In the genomic region with DNA sequence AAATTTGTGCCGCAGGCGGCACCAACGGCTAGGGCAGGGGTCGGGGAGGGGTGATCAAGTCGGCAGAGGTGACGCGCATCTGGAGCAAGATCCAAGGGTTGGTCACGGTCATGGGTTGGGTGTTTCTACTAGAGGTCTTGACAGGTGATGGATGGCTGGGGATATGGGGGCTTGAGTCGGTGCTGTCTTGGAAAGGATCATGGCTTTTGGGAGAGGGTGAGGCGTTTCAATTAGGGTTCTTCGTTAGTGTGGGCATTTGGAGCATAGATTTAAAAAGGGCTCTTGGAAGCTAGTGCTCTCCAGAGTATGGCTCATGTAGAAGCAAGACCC, we compare ENCODE assay signal across 8 mouse cellular contexts. TPM values are rescaled to one million over a fixed set of nuclear protein-coding genes. Genes with fewer than 3 reads are reported as not detected.
DNase-seq lines count a peak whose midpoint lies in the region; ATAC-seq and TF ChIP-seq lines count a peak whose summit lies in the region.

No protein-coding gene starts in this region.

- peak overlapping the region; percentile 97 for H3K4me3 ChIP-seq in lung, adult 2 months (replicated peaks; ENCODE audit: extremely low read depth, low read depth, low read length)
- peak overlapping the region; percentile 56 for H3K4me3 ChIP-seq in embryonic facial prominence, embryonic 14.5 days (ENCODE audit: low read depth, low read length)
- peak overlapping the region; percentile 65 for H3K4me3 ChIP-seq in intestine, embryonic 16.5 days (ENCODE audit: low read length)
- H3K4me3 ChIP-seq in neural tube, embryonic 13.5 days = peak overlapping the region; percentile 55

- no peaks in the 10 kb centered on the region; the same call in none of the 2 replicates for H3K4me1 ChIP-seq in lung, adult 2 months (ENCODE audit: control insufficient read depth, insufficient read depth, low read length)
- no peaks in the 10 kb centered on the region for H3K4me1 ChIP-seq in embryonic facial prominence, embryonic 14.5 days (ENCODE audit: control insufficient read depth, insufficient read depth, low read length)
- no peaks in the 10 kb centered on the region for H3K4me1 ChIP-seq in intestine, embryonic 16.5 days (ENCODE audit: control insufficient read depth, insufficient read depth, low read length)
- H3K4me1 ChIP-seq in neural tube, embryonic 13.5 days (replicated peaks) = peaks cover 8% of the 10 kb centered on the region; the same call in 1 of the 2 replicates

- no peaks in the 10 kb centered on the region for H3K27me3 ChIP-seq in embryonic facial prominence, embryonic 14.5 days (replicated peaks; ENCODE audit: control insufficient read depth, insufficient read depth, low read length)
- no peaks in the 10 kb centered on the region for H3K27me3 ChIP-seq in intestine, embryonic 16.5 days (replicated peaks; ENCODE audit: control insufficient read depth, insufficient read depth, low read length)
- no peaks in the 10 kb centered on the region for H3K27me3 ChIP-seq in neural tube, embryonic 13.5 days

- no peaks in the 10 kb centered on the region for H3K9me3 ChIP-seq in embryonic facial prominence, embryonic 14.5 days (ENCODE audit: control insufficient read depth, low read length)
- no peaks in the 10 kb centered on the region for H3K9me3 ChIP-seq in intestine, embryonic 16.5 days (ENCODE audit: control insufficient read depth, low read length)
- H3K9me3 ChIP-seq in neural tube, embryonic 13.5 days = no peaks in the 10 kb centered on the region

- H3K4me2 ChIP-seq in embryonic facial prominence, embryonic 14.5 days (ENCODE audit: low read depth, low read length) = peak overlapping the region; percentile 61
- peak overlapping the region; percentile 73 for H3K4me2 ChIP-seq in intestine, embryonic 16.5 days (ENCODE audit: low read depth, low read length)
- H3K4me2 ChIP-seq in neural tube, embryonic 13.5 days = peak overlapping the region; percentile 66

- TF ChIP-seq CTCF in lung, adult 2 months (IDR thresholded peaks at IDR 0.05; ENCODE audit: insufficient read depth, low read length) = no peak

- ATAC-seq in embryonic facial prominence, embryonic 14.5 days (ENCODE audit: low read depth) = 0 out of 2 replicates have a peak, but pooled peaks have one; percentile 10
- ATAC-seq in intestine, embryonic 16.5 days = peak; percentile 47
- ATAC-seq in neural tube, embryonic 13.5 days (ENCODE audit: low read depth) = peak; percentile 59; the same call in 1 of the 2 replicates

- no peak for DNase-seq in lung, adult 2 months
- DNase-seq in lung, postnatal 4 days = no peak
- no peak for DNase-seq in embryonic facial prominence, embryonic 14.5 days (ENCODE audit: low spot score)
- no peak for DNase-seq in frontal cortex, adult 2 months (ENCODE audit: extremely low spot score in 1 of 2, low spot score in 1 of 2)
- no peak for DNase-seq in urinary bladder, postnatal 4 days (ENCODE audit: low spot score in 2 of 2)
- DNase-seq in retina, embryonic 14.5 days (ENCODE audit: low spot score) = no peak

- H3K27ac ChIP-seq in embryonic facial prominence, embryonic 14.5 days (replicated peaks; ENCODE audit: low read depth, low read length) = peak overlapping the region; percentile 90; the same call in 1 of the 2 replicates
- H3K27ac ChIP-seq in intestine, embryonic 16.5 days (ENCODE audit: low read length) = peak overlapping the region; percentile 92
- peak overlapping the region; percentile 90 for H3K27ac ChIP-seq in neural tube, embryonic 13.5 days (replicated peaks)

- peak overlapping the region; percentile 71 for H3K9ac ChIP-seq in embryonic facial prominence, embryonic 14.5 days (ENCODE audit: low read depth, low read length)
- peak overlapping the region; percentile 73 for H3K9ac ChIP-seq in intestine, embryonic 16.5 days (ENCODE audit: low read depth, low read length)
- H3K9ac ChIP-seq in neural tube, embryonic 13.5 days = peak overlapping the region; percentile 69

- 0 out of 2 replicates have a peak, but pooled peaks have one; percentile 56 for TF ChIP-seq POLR2A in lung, adult 2 months (IDR thresholded peaks at IDR 0.05; ENCODE audit: borderline replicate concordance, extremely low read depth, low read depth, low read length)

- 0 out of 2 replicates have a peak, but pooled peaks cover 10% of the 10 kb centered on the region for H3K36me3 ChIP-seq in embryonic facial prominence, embryonic 14.5 days (ENCODE audit: control insufficient read depth, insufficient read depth, low read length)
- no peaks in the 10 kb centered on the region for H3K36me3 ChIP-seq in intestine, embryonic 16.5 days (ENCODE audit: control insufficient read depth, insufficient read depth, low read length)
- H3K36me3 ChIP-seq in neural tube, embryonic 13.5 days = peaks cover 25% of the 10 kb centered on the region

- 29% methylated on average over 11 of the region's 11 CpGs for WGBS in lung, adult 2 months
- WGBS in embryonic facial prominence, embryonic 14.5 days = 15% methylated on average over 11 of the region's 11 CpGs
- 25% methylated on average over 11 of the region's 11 CpGs for WGBS in intestine, embryonic 16.5 days
- WGBS in neural tube, embryonic 13.5 days = 24% methylated on average over 11 of the region's 11 CpGs

RNA-seq across cellular contexts. Expression of a gene that starts 0.2 kb away (rescaled TPM):
- 1.7 and 2.7 TPM in 2 replicates for polyA plus RNA-seq in lung, adult 2 months (2012; rRNA removed)
- not detected in 2 replicates for polyA plus RNA-seq in embryonic facial prominence, embryonic 14.5 days (2014; fragmentation: Nextera tagmentation; extraction: Ambion mirVana)
- 0.37 TPM in 1 of 2 replicates, not detected in the other for polyA plus RNA-seq in intestine, embryonic 16.5 days (2015; fragmentation: Nextera tagmentation; extraction: Ambion mirVana)
- polyA plus RNA-seq in neural tube, embryonic 13.5 days (2015; fragmentation: Nextera tagmentation; extraction: Ambion mirVana) = not detected in 2 replicates
- polyA plus RNA-seq in frontal cortex, adult 2 months (2012; rRNA removed) = 0.18 and 0.55 TPM in 2 replicates

RNA-seq across cellular contexts. Expression of a gene that starts 6.0 kb away (rescaled TPM):
- 41.0 and 46.2 TPM in 2 replicates for polyA plus RNA-seq in lung, adult 2 months (2012; rRNA removed)
- polyA plus RNA-seq in embryonic facial prominence, embryonic 14.5 days (2014; fragmentation: Nextera tagmentation; extraction: Ambion mirVana) = 83.5 and 85.5 TPM in 2 replicates
- polyA plus RNA-seq in intestine, embryonic 16.5 days (2015; fragmentation: Nextera tagmentation; extraction: Ambion mirVana) = 59.7 and 60.8 TPM in 2 replicates
- 115 and 134 TPM in 2 replicates for polyA plus RNA-seq in neural tube, embryonic 13.5 days (2015; fragmentation: Nextera tagmentation; extraction: Ambion mirVana)
- polyA plus RNA-seq in frontal cortex, adult 2 months (2012; rRNA removed) = 118 and 124 TPM in 2 replicates

RNA-seq across cellular contexts. Expression of a gene that starts 8.1 kb away (rescaled TPM):
- polyA plus RNA-seq in lung, adult 2 months (2012; rRNA removed) = 83.4 and 128 TPM in 2 replicates
- 18.7 and 26.5 TPM in 2 replicates for polyA plus RNA-seq in embryonic facial prominence, embryonic 14.5 days (2014; fragmentation: Nextera tagmentation; extraction: Ambion mirVana)
- 25.8 and 26.6 TPM in 2 replicates for polyA plus RNA-seq in intestine, embryonic 16.5 days (2015; fragmentation: Nextera tagmentation; extraction: Ambion mirVana)
- 35.0 and 36.5 TPM in 2 replicates for polyA plus RNA-seq in neural tube, embryonic 13.5 days (2015; fragmentation: Nextera tagmentation; extraction: Ambion mirVana)
- 75.0 and 77.0 TPM in 2 replicates for polyA plus RNA-seq in frontal cortex, adult 2 months (2012; rRNA removed)

RNA-seq across cellular contexts. Expression of a gene that starts 25.3 kb away (rescaled TPM):
- 8.4 and 9.4 TPM in 2 replicates for polyA plus RNA-seq in lung, adult 2 months (2012; rRNA removed)
- 40.0 and 42.1 TPM in 2 replicates for polyA plus RNA-seq in embryonic facial prominence, embryonic 14.5 days (2014; fragmentation: Nextera tagmentation; extraction: Ambion mirVana)
- 28.0 and 29.5 TPM in 2 replicates for polyA plus RNA-seq in intestine, embryonic 16.5 days (2015; fragmentation: Nextera tagmentation; extraction: Ambion mirVana)
- polyA plus RNA-seq in neural tube, embryonic 13.5 days (2015; fragmentation: Nextera tagmentation; extraction: Ambion mirVana) = 43.2 and 50.4 TPM in 2 replicates
- polyA plus RNA-seq in frontal cortex, adult 2 months (2012; rRNA removed) = 26.2 and 32.7 TPM in 2 replicates

RNA-seq across cellular contexts. Expression of a gene that starts 28.5 kb away (rescaled TPM):
- 33.9 and 34.5 TPM in 2 replicates for polyA plus RNA-seq in lung, adult 2 months (2012; rRNA removed)
- 11.0 and 14.8 TPM in 2 replicates for polyA plus RNA-seq in embryonic facial prominence, embryonic 14.5 days (2014; fragmentation: Nextera tagmentation; extraction: Ambion mirVana)
- polyA plus RNA-seq in intestine, embryonic 16.5 days (2015; fragmentation: Nextera tagmentation; extraction: Ambion mirVana) = 9.2 and 12.0 TPM in 2 replicates
- polyA plus RNA-seq in neural tube, embryonic 13.5 days (2015; fragmentation: Nextera tagmentation; extraction: Ambion mirVana) = 39.3 and 43.2 TPM in 2 replicates
- polyA plus RNA-seq in frontal cortex, adult 2 months (2012; rRNA removed) = 23.7 and 25.4 TPM in 2 replicates
